Mouse (Mus musculus): Measurements from ENCODE around the gene Tmem94. TPM values are rescaled to one million over a fixed set of nuclear protein-coding genes. Genes with fewer than 3 reads are reported as not detected.

The Tmem94 gene
- total and polyA plus RNA-seq, 3 experiments: 23.2 to 64.4 (median 38.9) TPM

GRCm38 (mm10) chr11:115808696-115809310 is 43.6 kb downstream of the Tmem94 start:
- Histone ChIP-seq H3K27ac (ENCODE audit: control insufficient read depth, low read depth, low read length) (no peak overlapping the region), H3K9ac (ENCODE audit: control insufficient read depth, low read depth, low read length, poor library complexity, severe bottlenecking) (peak overlapping the region; percentile 18; the same call in 1 of the 2 replicates), H3K79me2 (ENCODE audit: control insufficient read depth, insufficient read depth, low read length, poor library complexity) (peaks cover 7% of the 10 kb centered on the region), H3K4me3 (ENCODE audit: control insufficient read depth in 1 of 2, insufficient read depth in 1 of 2, low read depth in 2 of 2, low read length in 2 of 2) (no peak overlapping the region), H3K36me3 (ENCODE audit: control insufficient read depth in 1 of 2, insufficient read depth in 2 of 2, low read length in 2 of 2) (peaks cover 0 to 6% of the 10 kb centered on the region in 2 experiments; a peak in 2 of 4 replicates), H3K9me3 (replicated peaks; ENCODE audit: insufficient read depth, low read length) (no peaks in the 10 kb centered on the region), H3K4me1 (ENCODE audit: control insufficient read depth in 1 of 2, insufficient read depth in 2 of 2, low read length in 2 of 2) (peaks cover 0 to 15% of the 10 kb centered on the region in 2 experiments; a peak in 3 of 4 replicates), H3K27me3 (ENCODE audit: control insufficient read depth in 1 of 2, insufficient read depth in 2 of 2, low read length in 2 of 2) (no peaks in the 10 kb centered on the region)
- peak; percentile 60 for DNase-seq (ENCODE audit: low read depth, low spot score)
- TF ChIP-seq ELF1 (IDR thresholded peaks at IDR 0.05; ENCODE audit: low read depth, low read length) (peak; percentile 35; the same call in 1 of the 2 replicates), TCF12 (IDR thresholded peaks at IDR 0.05; ENCODE audit: low read depth, low read length) (no peak), GABPA (IDR thresholded peaks at IDR 0.05; ENCODE audit: low read depth, low read length) (no peak)

GRCm38 (mm10) chr11:115809311-115809781 is 44.1 kb downstream of the Tmem94 start:
- no peak overlapping the region for H3K27ac ChIP-seq (ENCODE audit: control insufficient read depth, low read depth, low read length)

GRCm38 (mm10) chr11:115810377-115810776 is 45.1 kb downstream of the Tmem94 start:
- Histone ChIP-seq H3K36me3 (ENCODE audit: control insufficient read depth in 1 of 2, insufficient read depth in 2 of 2, low read length in 2 of 2) (peaks cover 0 to 7% of the 10 kb centered on the region in 2 experiments; a peak in 2 of 4 replicates), H3K9me3 (replicated peaks; ENCODE audit: insufficient read depth, low read length) (no peaks in the 10 kb centered on the region), H3K79me2 (ENCODE audit: control insufficient read depth, insufficient read depth, low read length, poor library complexity) (peaks cover 15% of the 10 kb centered on the region), H3K9ac (ENCODE audit: control insufficient read depth, low read depth, low read length, poor library complexity, severe bottlenecking) (no peak overlapping the region), H3K27ac (ENCODE audit: control insufficient read depth, low read depth, low read length) (no peak overlapping the region), H3K4me3 (ENCODE audit: control insufficient read depth in 1 of 2, insufficient read depth in 1 of 2, low read depth in 2 of 2, low read length in 2 of 2) (no peak overlapping the region), H3K27me3 (ENCODE audit: control insufficient read depth in 1 of 2, insufficient read depth in 2 of 2, low read length in 2 of 2) (no peaks in the 10 kb centered on the region), H3K4me1 (ENCODE audit: control insufficient read depth in 1 of 2, insufficient read depth in 2 of 2, low read length in 2 of 2) (peaks cover 2 to 17% of the 10 kb centered on the region in 2 experiments; a peak in 3 of 4 replicates)
- no peak for DNase-seq (ENCODE audit: low read depth, low spot score)
- TF ChIP-seq POLR2AphosphoS5 (IDR thresholded peaks at IDR 0.05; ENCODE audit: borderline replicate concordance, low read depth, low read length): no peak
- no peak for TF ChIP-seq CHD2 (IDR thresholded peaks at IDR 0.05; ENCODE audit: low read length)
- TF ChIP-seq EP300 (IDR thresholded peaks at IDR 0.05; ENCODE audit: low read depth in 1 of 2, low read length in 2 of 2): no peak
- TF ChIP-seq E2F4 (IDR thresholded peaks at IDR 0.05; ENCODE audit: borderline replicate concordance, low read depth, low read length): no peak
- no peak for TF ChIP-seq HCFC1 (IDR thresholded peaks at IDR 0.05; ENCODE audit: low read depth, low read length)
- TF ChIP-seq RAD21 (IDR thresholded peaks at IDR 0.05; ENCODE audit: low read depth, low read length): no peak

More at GRCm38 (mm10) chr11:115809311-115809781, 44.1 kb downstream of the Tmem94 start:
- H3K4me3 ChIP-seq (ENCODE audit: control insufficient read depth in 1 of 2, insufficient read depth in 1 of 2, low read depth in 2 of 2, low read length in 2 of 2): no peak overlapping the region
- H3K9ac ChIP-seq (ENCODE audit: control insufficient read depth, low read depth, low read length, poor library complexity, severe bottlenecking): peak overlapping the region; percentile 18; the same call in 1 of the 2 replicates
- no peaks in the 10 kb centered on the region for H3K9me3 ChIP-seq (replicated peaks; ENCODE audit: insufficient read depth, low read length)
- H3K4me1 ChIP-seq (ENCODE audit: control insufficient read depth in 1 of 2, insufficient read depth in 2 of 2, low read length in 2 of 2): peaks cover 0 to 15% of the 10 kb centered on the region in 2 experiments; a peak in 3 of 4 replicates
- TF ChIP-seq NELFE (IDR thresholded peaks at IDR 0.05; ENCODE audit: low read depth, low read length) (no peak), RAD21 (IDR thresholded peaks at IDR 0.05; ENCODE audit: low read depth, low read length) (no peak), ZNF384 (IDR thresholded peaks at IDR 0.05; ENCODE audit: low read depth, low read length) (no peak), MEF2A (IDR thresholded peaks at IDR 0.05; ENCODE audit: extremely low read depth, insufficient replicate concordance, low read depth, low read length, poor library complexity, severe bottlenecking) (no peak), HCFC1 (IDR thresholded peaks at IDR 0.05; ENCODE audit: low read depth, low read length) (no peak), BHLHE40 (IDR thresholded peaks at IDR 0.05; ENCODE audit: borderline replicate concordance, low read depth, low read length) (no peak), TBP (IDR thresholded peaks at IDR 0.05; ENCODE audit: low read depth, low read length) (no peak), CHD1 (IDR thresholded peaks at IDR 0.05; ENCODE audit: low read depth, low read length) (no peak), TAL1 (IDR thresholded peaks at IDR 0.05; ENCODE audit: low read length) (no peak), USF2 (IDR thresholded peaks at IDR 0.05; ENCODE audit: borderline replicate concordance in 1 of 2, insufficient read depth in 1 of 2, low read depth in 1 of 2, low read length in 2 of 2) (no peak), MYB (IDR thresholded peaks at IDR 0.05; ENCODE audit: low read depth, low read length) (no peak), NRF1 (IDR thresholded peaks at IDR 0.05; ENCODE audit: insufficient read depth, low read depth, low read length, poor library complexity, severe bottlenecking) (no peak), CTCF (IDR thresholded peaks at IDR 0.05 in 2 of 3, conservative IDR thresholded peaks at IDR 0.05 in 1 of 3; ENCODE audit: control insufficient read depth in 1 of 3, insufficient read depth in 1 of 3, low read depth in 2 of 3, low read length in 3 of 3, poor library complexity in 1 of 3, severe bottlenecking in 1 of 3) (no peak), JUND (IDR thresholded peaks at IDR 0.05; ENCODE audit: low read depth, low read length) (no peak), ELF1 (IDR thresholded peaks at IDR 0.05; ENCODE audit: low read depth, low read length) (no peak), E2F4 (IDR thresholded peaks at IDR 0.05; ENCODE audit: borderline replicate concordance, low read depth, low read length) (no peak), MAX (IDR thresholded peaks at IDR 0.05; ENCODE audit: low read length) (no peak)
- peaks cover 0 to 6% of the 10 kb centered on the region in 2 experiments; a peak in 2 of 4 replicates for H3K36me3 ChIP-seq (ENCODE audit: control insufficient read depth in 1 of 2, insufficient read depth in 2 of 2, low read length in 2 of 2)
- no peaks in the 10 kb centered on the region for H3K27me3 ChIP-seq (ENCODE audit: control insufficient read depth in 1 of 2, insufficient read depth in 2 of 2, low read length in 2 of 2)
- peaks cover 7% of the 10 kb centered on the region for H3K79me2 ChIP-seq (ENCODE audit: control insufficient read depth, insufficient read depth, low read length, poor library complexity)
- DNase-seq (ENCODE audit: low read depth, low spot score): no peak
